Mouse (Mus musculus): ENCODE results near the gene Pla2g1b. TPM values are rescaled to one million over a fixed set of nuclear protein-coding genes. Genes with fewer than 3 reads are reported as not detected.
"Not testable (repeated sequence)": the region's sequence is repeated elsewhere in the genome, so short reads cannot be mapped to it uniquely, and the experiment has no call there.

The Pla2g1b gene
- polyA plus RNA-seq, 1 experiment = not detected

GRCm38 (mm10) chr5:115490638-115491000, 24.6 kb downstream of the Pla2g1b start:
- Histone ChIP-seq H3K9me3 (no peaks in the 10 kb centered on the region), H3K27me3 (replicated peaks) (peaks cover 12% of the 10 kb centered on the region), H3K4me3 (replicated peaks) (peak overlapping the region; percentile 85), H3K4me1 (peaks cover 37% of the 10 kb centered on the region), H3K36me3 (replicated peaks; ENCODE audit: low read length) (no peaks in the 10 kb centered on the region)
- TF ChIP-seq GATA1 (IDR thresholded peaks at IDR 0.05; ENCODE audit: borderline replicate concordance, low read length) (no peak), FLI1 (IDR thresholded peaks at IDR 0.05; ENCODE audit: low read length) (no peak)

- TF ChIP-seq GATA1 (IDR thresholded peaks at IDR 0.05; ENCODE audit: borderline replicate concordance, low read length) (no peak), FLI1 (IDR thresholded peaks at IDR 0.05; ENCODE audit: low read length) (no peak)
- no peaks in the 10 kb centered on the region for H3K9me3 ChIP-seq
- peaks cover 15% of the 10 kb centered on the region for H3K27me3 ChIP-seq (replicated peaks)
- peak overlapping the region; percentile 85 for H3K4me3 ChIP-seq (replicated peaks)
- H3K36me3 ChIP-seq (replicated peaks; ENCODE audit: low read length) = no peaks in the 10 kb centered on the region
- peaks cover 37% of the 10 kb centered on the region for H3K4me1 ChIP-seq
These were observed 25.0 kb downstream of the Pla2g1b start for GRCm38 (mm10) chr5:115491076-115491475.

GRCm38 (mm10) chr5:115491771-115492322, 25.8 kb downstream of the Pla2g1b start:
- Histone ChIP-seq H3K27me3 (replicated peaks) (peaks cover 16% of the 10 kb centered on the region), H3K9me3 (no peaks in the 10 kb centered on the region), H3K36me3 (replicated peaks; ENCODE audit: low read length) (no peaks in the 10 kb centered on the region), H3K4me3 (replicated peaks) (peak overlapping the region; percentile 89), H3K4me1 (peaks cover 39% of the 10 kb centered on the region)
- TF ChIP-seq FLI1 (IDR thresholded peaks at IDR 0.05; ENCODE audit: low read length) (no peak), GATA1 (IDR thresholded peaks at IDR 0.05; ENCODE audit: borderline replicate concordance, low read length) (no peak)

- Histone ChIP-seq H3K4me3 (replicated peaks) (no peak overlapping the region), H3K27me3 (replicated peaks) (peaks cover 16% of the 10 kb centered on the region), H3K36me3 (replicated peaks; ENCODE audit: low read length) (no peaks in the 10 kb centered on the region), H3K4me1 (peaks cover 43% of the 10 kb centered on the region), H3K9me3 (no peaks in the 10 kb centered on the region)
- no peak for TF ChIP-seq FLI1 (IDR thresholded peaks at IDR 0.05; ENCODE audit: low read length)
- TF ChIP-seq GATA1 (IDR thresholded peaks at IDR 0.05; ENCODE audit: borderline replicate concordance, low read length) = no peak
These were observed 26.8 kb downstream of the Pla2g1b start for GRCm38 (mm10) chr5:115492711-115493335.

- TF ChIP-seq FLI1 (IDR thresholded peaks at IDR 0.05; ENCODE audit: low read length) (no peak), GATA1 (IDR thresholded peaks at IDR 0.05; ENCODE audit: borderline replicate concordance, low read length) (no peak)
- Histone ChIP-seq H3K4me1 (peaks cover 46% of the 10 kb centered on the region), H3K9me3 (no peaks in the 10 kb centered on the region), H3K36me3 (replicated peaks; ENCODE audit: low read length) (no peaks in the 10 kb centered on the region), H3K4me3 (replicated peaks) (no peak overlapping the region), H3K27me3 (replicated peaks) (peaks cover 19% of the 10 kb centered on the region)
These were observed 27.4 kb downstream of the Pla2g1b start for GRCm38 (mm10) chr5:115493441-115493840.

GRCm38 (mm10) chr5:115495618-115496017, 29.6 kb downstream of the Pla2g1b start:
- H3K27me3 ChIP-seq (replicated peaks) = peaks cover 19% of the 10 kb centered on the region
- not testable (repeated sequence) for H3K4me3 ChIP-seq (replicated peaks)
- peaks cover 36% of the 10 kb centered on the region for H3K4me1 ChIP-seq

GRCm38 (mm10) chr5:115497033-115497432, 31.0 kb downstream of the Pla2g1b start:
- H3K27me3 ChIP-seq (replicated peaks) = peaks cover 22% of the 10 kb centered on the region
- TF ChIP-seq FLI1 (IDR thresholded peaks at IDR 0.05; ENCODE audit: low read length) = no peak
- no peak for TF ChIP-seq GATA1 (IDR thresholded peaks at IDR 0.05; ENCODE audit: borderline replicate concordance, low read length)
- no peak overlapping the region for H3K4me3 ChIP-seq (replicated peaks)
- H3K4me1 ChIP-seq = peaks cover 24% of the 10 kb centered on the region
- H3K9me3 ChIP-seq = no peaks in the 10 kb centered on the region
- H3K36me3 ChIP-seq (replicated peaks; ENCODE audit: low read length) = no peaks in the 10 kb centered on the region

More at GRCm38 (mm10) chr5:115495618-115496017, 29.6 kb downstream of the Pla2g1b start:
- H3K36me3 ChIP-seq (replicated peaks; ENCODE audit: low read length); H3K9me3 ChIP-seq: not testable (repeated sequence)

GRCm38 (mm10) chr5:115498307-115499240, 32.5 kb downstream of the Pla2g1b start:
- Histone ChIP-seq H3K36me3 (replicated peaks; ENCODE audit: low read length) (no peaks in the 10 kb centered on the region), H3K4me1 (peaks cover 23% of the 10 kb centered on the region), H3K9me3 (no peaks in the 10 kb centered on the region), H3K27me3 (replicated peaks) (peaks cover 24% of the 10 kb centered on the region), H3K4me3 (replicated peaks) (peak overlapping the region; percentile 53)
- no peak for TF ChIP-seq FLI1 (IDR thresholded peaks at IDR 0.05; ENCODE audit: low read length)
- no peak for TF ChIP-seq GATA1 (IDR thresholded peaks at IDR 0.05; ENCODE audit: borderline replicate concordance, low read length)

GRCm38 (mm10) chr5:115500383-115500935, 34.4 kb downstream of the Pla2g1b start:
- H3K36me3 ChIP-seq (replicated peaks; ENCODE audit: low read length) = no peaks in the 10 kb centered on the region
- no peak for TF ChIP-seq GATA1 (IDR thresholded peaks at IDR 0.05; ENCODE audit: borderline replicate concordance, low read length)
- no peak for TF ChIP-seq FLI1 (IDR thresholded peaks at IDR 0.05; ENCODE audit: low read length)
- H3K4me3 ChIP-seq (replicated peaks) = no peak overlapping the region
- H3K9me3 ChIP-seq = peaks cover 6% of the 10 kb centered on the region
- peaks cover 21% of the 10 kb centered on the region for H3K4me1 ChIP-seq
- H3K27me3 ChIP-seq (replicated peaks) = peaks cover 15% of the 10 kb centered on the region
